Mouse (Mus musculus) kidney, postnatal 0 days (tissue): ENCODE data around the gene Magi2. TPM values are rescaled to one million over a fixed set of nuclear protein-coding genes. Genes with fewer than 3 reads are reported as not detected.

Experiments used
- ATAC-seq: fragments of 200-750 bp; cut with Nextera tagmentation; replicated peaks from 2 replicates; pipeline ENCODE4 v1.8.0; 2017; ENCODE audit warnings: low read depth, moderate number of reproducible peaks, moderate TSS enrichment, moderate library complexity; ENCODE audit not compliant: low FRiP score
- DNase-seq: peaks from one replicate; pipeline ENCODE4 v3.0.0-alpha.2; 2016; ENCODE audit warnings: low spot score
- H3K27ac ChIP-seq: fragments of 300-500 bp; sonication (generic); 2 replicates; pipeline ENCODE4 v1.5.1; 2014; ENCODE audit warnings: mild to moderate bottlenecking
- H3K27me3 ChIP-seq: fragments of 300-500 bp; sonication (generic); 2 replicates; pipeline ENCODE4 v1.6.1; 2014; ENCODE audit warnings: low read length, mixed read lengths; ENCODE audit not compliant: insufficient read depth
- H3K36me3 ChIP-seq: fragments of 300-500 bp; sonication (generic); 2 replicates; pipeline ENCODE4 v1.6.1; 2014; ENCODE audit warnings: low read length, mixed read lengths; ENCODE audit not compliant: insufficient read depth
- H3K4me1 ChIP-seq: fragments of 300-500 bp; sonication (generic); replicated peaks from 2 replicates; pipeline ENCODE4 v1.6.1; 2014; ENCODE audit warnings: antibody characterized with exemption, low read length, mixed read lengths; ENCODE audit not compliant: insufficient read depth
- H3K4me2 ChIP-seq: fragments of 300-500 bp; sonication (generic); 2 replicates; pipeline ENCODE4 v1.6.1; 2014; ENCODE audit warnings: mild to moderate bottlenecking, low read length, moderate library complexity, mixed read lengths
- H3K4me3 ChIP-seq: fragments of 300-500 bp; sonication (generic); replicated peaks from 2 replicates; pipeline ENCODE4 v1.5.1; 2014; ENCODE audit warnings: low read depth, low read length
- H3K9ac ChIP-seq: fragments of 300-500 bp; sonication (generic); 2 replicates; pipeline ENCODE4 v1.6.1; 2014; ENCODE audit warnings: low read depth, low read length
- H3K9me3 ChIP-seq: fragments of 300-500 bp; sonication (generic); replicated peaks from 2 replicates; pipeline ENCODE4 v1.6.1; 2016; ENCODE audit warnings: low read length, inconsistent platforms, mixed read lengths
- CTCF ChIP-seq: IDR thresholded peaks from 2 replicates; pipeline ENCODE4 v1.5.1; 2016; ENCODE audit warnings: antibody characterized with exemption, low read depth, mild to moderate bottlenecking, moderate library complexity
- WGBS: fragments of 180-500 bp; shearing (Covaris S2); extraction: QIAGEN DNeasy Blood & Tissue Kit; methylation state at CpG from one replicate; pipeline ENCODE4 v1.1.7; 2014; 5-methylcytosine and 5-hydroxymethylcytosine counted together
- polyA plus RNA-seq: library from polyadenylated mRNA; unstranded; fragments of >200 nt; fragmentation: Nextera tagmentation; extraction: Ambion mirVana; gene quantifications from 2 replicates; pipeline ENCODE4 v1.2.1, GENCODE M21; 2015

Gene Magi2
- polyA plus RNA-seq, 1 experiment from 2014 or later: 14.5 TPM

DNA sequence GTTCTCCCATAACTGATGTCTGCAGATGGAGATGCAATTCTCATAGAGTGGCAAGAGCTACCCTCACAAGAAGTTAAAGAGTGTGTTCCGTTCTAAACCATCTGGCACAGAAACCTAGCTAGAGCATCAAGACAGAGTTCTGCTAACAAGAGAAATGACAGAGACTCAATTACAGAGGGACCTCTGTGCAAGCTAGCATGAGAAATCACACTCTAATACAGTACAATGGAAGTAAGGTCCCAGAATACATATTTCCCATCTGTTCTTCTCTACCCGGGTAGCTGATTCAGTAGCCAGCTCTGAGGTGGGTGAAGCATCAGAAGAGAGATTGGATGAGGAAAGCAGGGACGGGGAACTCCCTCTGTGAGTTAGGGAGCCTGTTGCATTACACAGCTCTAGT lies 1351.8 kb downstream of the Magi2 start:
- ATAC-seq (no peak), DNase-seq (no peak)
- Histone ChIP-seq H3K27me3 (no peaks in the 10 kb centered on the region), H3K4me2 (no peak overlapping the region), H3K27ac (no peak overlapping the region), H3K36me3 (no peaks in the 10 kb centered on the region), H3K9ac (no peak overlapping the region), H3K9me3 (no peaks in the 10 kb centered on the region), H3K4me1 (no peaks in the 10 kb centered on the region), H3K4me3 (no peak overlapping the region)
- no peak for TF ChIP-seq CTCF
- WGBS: 96% methylated on average over 3 of the region's 3 CpGs

DNA sequence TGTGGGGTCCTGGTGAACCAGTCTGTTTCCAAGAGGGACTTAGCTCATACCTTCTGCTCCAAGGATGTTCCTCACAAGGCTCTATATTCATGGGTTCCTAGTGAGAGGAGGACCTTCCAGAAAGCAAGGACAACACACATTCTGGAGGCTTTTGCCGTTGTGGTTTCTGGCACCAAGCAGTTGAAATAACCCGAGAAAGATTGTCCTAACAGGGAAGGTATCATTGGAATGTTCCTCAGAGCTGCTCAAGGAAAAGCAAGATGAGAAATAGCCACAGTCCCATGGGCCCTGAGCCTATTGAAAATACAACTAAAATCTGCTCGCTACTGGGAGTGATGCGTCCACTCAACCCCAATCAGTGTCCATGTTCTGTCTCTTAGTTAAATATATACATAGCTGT lies 1353.8 kb downstream of the Magi2 start:
- no peak overlapping the region for H3K27ac ChIP-seq
- 87% methylated on average over 4 of the region's 4 CpGs for WGBS
- no peak for ATAC-seq
- H3K4me2 ChIP-seq: no peak overlapping the region
- no peaks in the 10 kb centered on the region for H3K27me3 ChIP-seq
- no peak for TF ChIP-seq CTCF
- H3K4me3 ChIP-seq: no peak overlapping the region
- no peaks in the 10 kb centered on the region for H3K9me3 ChIP-seq
- no peaks in the 10 kb centered on the region for H3K4me1 ChIP-seq
- DNase-seq: no peak
- no peaks in the 10 kb centered on the region for H3K36me3 ChIP-seq
- no peak overlapping the region for H3K9ac ChIP-seq

DNA sequence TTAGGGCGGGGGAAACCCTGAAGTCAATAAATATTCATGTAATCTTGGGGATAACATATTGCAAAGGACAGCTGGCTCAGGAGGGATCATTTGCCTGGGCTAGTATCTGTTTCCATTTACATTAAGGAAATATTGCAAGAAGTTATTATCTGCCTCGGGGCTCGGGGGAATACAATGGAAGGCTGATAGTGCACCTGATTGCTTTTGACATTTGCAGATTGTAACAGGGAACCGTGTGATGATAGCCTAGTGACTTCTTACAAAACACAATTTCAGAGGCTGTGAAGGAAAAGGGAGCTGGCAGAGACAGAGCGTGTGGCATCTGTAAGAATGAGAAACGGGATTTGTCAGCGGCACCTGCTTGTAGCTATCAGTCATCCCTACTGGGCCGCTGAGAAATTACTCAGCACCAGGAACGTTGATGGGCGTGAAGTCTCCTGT lies 1356.2 kb downstream of the Magi2 start:
- Histone ChIP-seq H3K36me3 (no peaks in the 10 kb centered on the region), H3K4me1 (no peaks in the 10 kb centered on the region), H3K9me3 (no peaks in the 10 kb centered on the region), H3K4me3 (no peak overlapping the region), H3K4me2 (no peak overlapping the region), H3K9ac (no peak overlapping the region), H3K27ac (no peak overlapping the region), H3K27me3 (no peaks in the 10 kb centered on the region)
- ATAC-seq: no peak
- TF ChIP-seq CTCF: no peak
- WGBS: 53% methylated on average over 10 of the region's 10 CpGs
- DNase-seq: no peak

DNA sequence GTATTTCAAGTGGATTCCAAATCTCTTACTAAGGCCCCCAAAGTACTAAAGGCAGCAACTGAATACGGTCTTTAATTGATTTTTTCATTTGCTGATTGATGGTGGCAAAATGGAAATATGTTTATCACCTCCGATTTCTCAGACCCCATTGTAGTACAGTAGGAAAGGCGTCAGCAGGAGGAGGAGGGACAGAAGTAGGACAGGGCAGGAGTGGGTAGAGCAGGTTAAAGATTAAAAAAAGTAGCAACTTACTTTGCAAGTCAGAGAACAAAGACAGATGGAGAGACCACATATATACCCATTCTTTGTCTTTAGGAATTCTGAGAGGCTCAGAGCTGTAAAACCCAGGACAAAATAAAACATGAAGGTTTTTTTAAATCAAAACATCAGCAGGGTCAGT lies 1356.8 kb downstream of the Magi2 start:
- H3K36me3 ChIP-seq: no peaks in the 10 kb centered on the region
- no peaks in the 10 kb centered on the region for H3K27me3 ChIP-seq
- no peak for DNase-seq
- WGBS: 69% methylated on average over 3 of the region's 3 CpGs
- H3K27ac ChIP-seq: no peak overlapping the region
- H3K9ac ChIP-seq: no peak overlapping the region
- TF ChIP-seq CTCF: no peak
- no peak overlapping the region for H3K4me2 ChIP-seq
- H3K4me1 ChIP-seq: no peaks in the 10 kb centered on the region
- no peaks in the 10 kb centered on the region for H3K9me3 ChIP-seq
- H3K4me3 ChIP-seq: no peak overlapping the region
- ATAC-seq: no peak

DNA sequence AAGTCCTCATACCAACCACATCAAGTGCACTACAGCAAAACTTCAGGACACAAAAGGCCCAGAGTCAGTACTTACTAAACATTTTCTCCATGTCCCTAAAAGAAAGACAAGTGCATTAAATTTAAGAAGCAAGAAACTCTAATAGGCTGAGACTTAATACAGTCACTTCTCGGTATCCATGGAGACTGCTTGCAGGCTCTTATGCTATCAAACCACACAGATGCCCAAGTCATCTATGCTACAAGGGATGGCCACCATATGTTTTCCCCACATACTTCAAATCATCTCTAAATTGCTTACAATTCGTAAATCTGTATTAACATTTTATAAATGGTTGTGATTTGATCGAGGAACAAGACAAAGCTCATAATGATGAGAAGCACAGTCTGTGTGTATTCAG lies 1357.9 kb downstream of the Magi2 start:
- no peaks in the 10 kb centered on the region for H3K9me3 ChIP-seq
- no peak for TF ChIP-seq CTCF
- DNase-seq: no peak
- ATAC-seq: no peak
- no peak overlapping the region for H3K4me3 ChIP-seq
- H3K9ac ChIP-seq: no peak overlapping the region
- H3K27ac ChIP-seq: no peak overlapping the region
- 93% methylated on average over 3 of the region's 3 CpGs for WGBS
- no peaks in the 10 kb centered on the region for H3K36me3 ChIP-seq
- no peak overlapping the region for H3K4me2 ChIP-seq
- no peaks in the 10 kb centered on the region for H3K27me3 ChIP-seq
- no peaks in the 10 kb centered on the region for H3K4me1 ChIP-seq

DNA sequence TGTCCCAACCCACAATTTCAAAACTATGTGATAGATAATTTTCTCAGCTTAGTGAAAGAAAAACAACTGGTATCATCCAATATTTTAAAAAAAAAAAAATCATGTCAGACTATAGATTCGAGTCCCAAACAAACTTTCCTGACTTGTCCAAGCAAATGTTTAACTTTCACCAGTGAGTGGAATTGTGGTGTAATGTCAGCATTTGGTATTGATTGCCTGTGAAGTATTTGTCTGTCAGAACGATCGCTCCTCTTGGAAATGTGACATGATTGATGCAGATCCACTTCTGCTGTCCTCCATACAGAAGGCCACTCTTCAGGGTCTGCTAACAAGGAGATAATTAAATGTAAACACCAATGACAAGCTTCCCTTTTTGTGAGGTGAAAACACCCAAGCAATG lies 1362.9 kb downstream of the Magi2 start:
- Histone ChIP-seq H3K36me3 (no peaks in the 10 kb centered on the region), H3K27me3 (no peaks in the 10 kb centered on the region), H3K9ac (no peak overlapping the region), H3K4me1 (no peaks in the 10 kb centered on the region), H3K4me3 (no peak overlapping the region), H3K4me2 (no peak overlapping the region), H3K9me3 (no peaks in the 10 kb centered on the region), H3K27ac (no peak overlapping the region)
- WGBS: 40% methylated on average over 3 of the region's 3 CpGs
- no peak for TF ChIP-seq CTCF
- no peak for ATAC-seq
- DNase-seq: no peak

DNA sequence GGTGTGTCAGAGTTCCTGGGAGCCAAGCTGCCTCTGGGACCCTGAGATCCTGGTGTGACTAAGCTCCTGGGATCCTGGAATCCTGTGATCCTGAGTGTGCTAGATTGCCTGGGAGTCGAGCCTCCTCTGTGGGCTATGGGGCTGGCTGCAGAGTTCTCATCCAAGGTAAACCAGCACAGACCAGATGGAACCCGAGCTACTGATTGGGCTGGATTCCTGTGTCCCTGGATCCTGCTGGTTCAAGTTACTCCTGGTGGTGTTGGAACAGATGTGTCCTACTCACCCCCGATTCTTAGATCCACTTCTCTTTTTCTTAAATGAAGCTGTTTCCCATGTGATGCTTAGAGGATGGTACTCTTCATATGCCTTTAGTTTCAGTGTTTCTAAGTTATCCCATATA lies 1371.4 kb downstream of the Magi2 start:
- no peak for ATAC-seq

More for the DNA sequence above, 1371.4 kb downstream of the Magi2 start:
- 63% methylated on average over 3 of the region's 3 CpGs for WGBS
- Histone ChIP-seq H3K27me3 (no peaks in the 10 kb centered on the region), H3K27ac (no peak overlapping the region), H3K9me3 (no peaks in the 10 kb centered on the region), H3K4me2 (no peak overlapping the region), H3K36me3 (no peaks in the 10 kb centered on the region), H3K4me1 (no peaks in the 10 kb centered on the region), H3K4me3 (no peak overlapping the region), H3K9ac (no peak overlapping the region)
- no peak for TF ChIP-seq CTCF
- DNase-seq: no peak
